Mouse (Mus musculus): Measurements from ENCODE around the gene Dera.

The Dera gene

DNA sequence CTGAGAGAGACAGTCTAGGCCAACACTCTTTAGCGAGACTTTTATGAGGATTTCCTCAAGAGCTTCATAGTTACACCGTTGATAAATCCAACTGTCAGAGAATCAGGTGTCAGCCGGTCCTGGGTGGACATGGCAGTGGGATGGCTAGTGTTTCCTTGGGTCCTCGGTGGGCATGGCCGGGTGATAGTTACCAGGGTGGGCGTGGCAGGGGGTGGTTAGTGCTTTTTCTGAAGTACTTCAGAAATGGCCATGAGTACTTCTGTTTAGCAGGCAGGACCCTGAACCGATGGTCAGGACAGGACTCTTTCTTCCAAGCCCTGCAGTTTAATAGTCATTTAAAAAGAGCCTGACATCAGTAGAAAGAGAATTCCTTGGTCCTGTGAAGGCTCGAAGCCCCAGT, 52.5 kb downstream of the Dera start:
- DNase-seq (ENCODE audit: low spot score) = no peak

DNA sequence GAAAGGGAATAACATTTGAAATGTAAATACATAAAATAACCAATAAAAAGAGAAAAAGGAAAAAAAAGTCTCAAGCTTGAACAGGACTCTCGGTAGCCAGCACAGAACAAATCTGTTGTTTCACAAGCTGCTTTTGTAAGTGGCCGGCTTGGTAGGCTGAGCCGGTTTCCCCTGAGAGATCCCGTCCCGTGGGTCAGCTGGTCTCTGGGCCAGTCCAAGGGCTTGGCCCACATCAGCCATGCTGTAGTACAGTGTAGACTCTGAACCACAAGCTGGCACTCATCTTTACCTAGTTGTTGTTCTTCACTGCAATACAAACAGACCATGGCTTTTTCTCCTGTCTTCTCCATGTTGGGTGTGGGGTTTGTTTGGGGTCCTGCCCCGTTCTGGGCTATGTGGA, 53.0 kb downstream of the Dera start:
- DNase-seq (ENCODE audit: low spot score) = no peak

DNA sequence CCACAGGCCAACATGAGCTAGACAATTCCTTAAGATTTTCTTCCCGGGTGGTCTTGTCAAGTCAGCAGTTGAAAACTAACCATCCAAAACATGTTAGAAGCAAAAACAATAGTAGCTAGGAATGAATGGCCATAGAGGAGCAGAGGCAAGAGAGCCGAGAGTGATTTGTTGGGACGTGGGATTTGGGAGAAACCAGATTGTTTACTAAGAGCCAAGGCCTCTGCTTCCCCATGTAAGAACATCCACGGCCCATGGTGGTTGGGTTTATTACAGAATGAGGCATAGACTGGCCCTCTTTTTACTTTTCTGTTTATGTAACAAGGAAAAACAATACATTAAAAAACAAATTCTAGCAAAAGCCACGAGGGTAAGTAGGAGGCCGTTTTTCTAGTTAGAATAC, 54.4 kb downstream of the Dera start:
- no peak for DNase-seq (ENCODE audit: low spot score)

DNA sequence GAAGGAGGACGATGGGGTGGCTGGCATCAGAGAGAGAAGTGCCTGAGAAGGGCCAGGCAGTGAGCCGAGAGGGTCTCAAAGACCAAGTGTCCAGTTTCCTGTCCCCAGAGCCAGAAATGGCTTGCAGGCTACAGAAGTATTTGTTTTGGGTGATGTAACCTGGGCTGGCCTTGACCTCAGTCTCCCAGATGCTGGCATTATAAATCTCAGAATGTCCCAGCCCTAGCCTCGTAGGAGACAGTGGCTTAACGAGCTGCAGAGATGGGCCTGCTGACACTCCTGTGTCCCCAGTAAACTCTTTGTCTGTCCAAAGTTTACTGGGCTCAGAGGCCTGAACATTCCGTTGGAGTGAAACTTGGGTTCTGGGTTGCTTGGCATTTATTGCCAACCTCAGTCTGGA, 55.8 kb downstream of the Dera start:
- no peak for DNase-seq (ENCODE audit: low spot score)

DNA sequence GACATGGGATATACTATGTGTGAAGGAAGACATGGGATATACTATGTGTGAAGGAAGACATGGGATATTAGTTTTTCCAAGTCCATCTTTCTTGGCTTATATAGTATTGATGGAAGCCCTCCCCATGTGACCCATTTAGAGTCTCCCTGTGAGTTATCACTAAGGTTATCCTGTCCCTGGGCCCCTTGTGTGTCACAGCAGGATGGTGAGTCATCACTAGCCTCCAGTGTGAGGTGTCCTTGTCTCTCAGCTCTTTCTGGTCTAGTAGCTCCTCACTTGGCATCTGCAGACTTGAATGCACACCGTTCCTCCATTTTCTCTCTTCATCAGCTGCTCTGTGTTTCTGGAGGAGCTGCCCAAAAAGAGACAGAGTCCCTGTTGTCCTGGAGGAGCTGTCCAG, 59.7 kb downstream of the Dera start:
- no peak for DNase-seq (ENCODE audit: low spot score)

DNA sequence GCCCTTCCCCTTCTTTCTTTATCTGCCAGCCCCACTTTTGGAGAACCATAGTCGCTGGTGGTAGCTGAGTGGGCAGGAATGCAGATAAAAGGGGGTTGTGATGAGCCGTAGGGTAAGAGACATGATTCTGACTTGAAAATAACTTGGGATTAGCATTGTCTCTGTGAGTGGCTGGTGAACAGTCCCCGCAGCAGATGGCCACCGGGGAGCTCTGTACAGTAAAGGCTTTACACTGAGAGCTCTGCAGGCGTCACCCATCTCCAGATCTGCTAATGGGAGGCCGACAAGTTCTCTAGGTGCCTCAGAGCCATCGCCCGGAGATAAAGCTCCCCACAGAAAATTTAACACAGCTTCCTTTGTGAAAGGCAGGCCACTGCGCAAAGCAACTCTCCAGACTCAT, 62.2 kb downstream of the Dera start:
- no peak for DNase-seq (ENCODE audit: low spot score)

DNA sequence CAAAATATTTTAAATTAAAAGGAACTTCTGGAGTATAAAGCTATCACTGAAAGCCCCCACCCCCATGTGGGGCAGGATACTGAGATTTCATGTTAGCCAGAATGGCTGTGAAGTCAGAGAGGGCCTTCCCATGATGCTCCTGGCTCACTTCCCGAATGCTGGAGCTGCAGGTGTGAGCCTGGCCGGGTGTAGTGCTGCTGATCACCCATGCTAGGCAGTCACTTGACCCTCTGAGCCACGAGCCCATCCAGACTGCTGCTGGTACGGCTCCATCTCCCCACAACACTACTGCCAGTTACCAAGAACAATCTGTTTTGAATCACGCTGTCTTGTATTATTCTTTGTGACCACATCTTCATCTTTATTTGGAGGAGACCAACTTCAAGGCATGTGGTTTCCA, 68.2 kb downstream of the Dera start:
- no peak for DNase-seq (ENCODE audit: low spot score)

DNA sequence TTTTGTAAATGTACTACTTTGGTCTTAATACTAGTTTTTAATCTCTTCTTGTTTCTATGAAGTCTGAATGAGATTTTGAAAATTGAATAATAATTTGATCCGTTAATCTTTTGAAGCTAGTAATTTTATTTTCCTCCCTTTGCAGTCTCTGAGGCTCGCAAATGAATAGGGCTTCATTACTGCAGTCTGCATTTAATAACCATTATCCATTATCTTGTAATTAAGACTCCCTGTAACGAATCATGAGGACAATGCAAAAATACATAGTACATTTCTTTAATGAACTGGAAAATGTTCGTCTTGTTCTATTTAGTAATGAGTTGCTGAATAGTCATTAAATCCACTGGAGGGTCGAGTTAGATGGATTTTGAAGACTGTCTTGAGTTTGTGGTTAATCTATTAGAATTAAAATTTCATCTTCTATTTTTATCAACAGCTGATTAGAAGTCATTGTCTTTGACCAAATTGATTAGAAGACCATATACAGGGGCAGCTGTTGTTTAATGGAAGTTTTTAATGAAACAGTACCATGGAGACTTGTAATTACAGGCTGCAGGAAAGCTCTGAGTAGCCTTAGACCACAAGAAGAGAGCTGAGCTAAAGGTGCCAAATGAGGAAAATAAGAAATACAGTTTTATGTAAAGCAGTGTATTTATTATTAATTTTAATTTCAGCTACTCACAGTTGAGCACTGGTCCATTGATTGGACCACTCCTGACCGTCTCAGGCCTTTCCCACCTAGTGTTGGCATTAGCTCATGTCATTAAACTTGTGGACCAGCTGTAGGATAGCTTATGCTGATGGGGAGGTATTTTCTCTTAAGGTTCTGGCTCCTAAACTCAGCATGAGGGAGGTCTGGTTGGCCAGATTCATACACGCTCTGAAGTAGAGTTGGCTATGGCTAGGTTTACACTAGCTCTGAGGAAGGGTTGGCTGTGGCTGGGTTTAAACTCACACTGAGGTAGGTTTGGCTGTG, 70.0 kb downstream of the Dera start:
- DNase-seq (ENCODE audit: low spot score) = no peak

DNA sequence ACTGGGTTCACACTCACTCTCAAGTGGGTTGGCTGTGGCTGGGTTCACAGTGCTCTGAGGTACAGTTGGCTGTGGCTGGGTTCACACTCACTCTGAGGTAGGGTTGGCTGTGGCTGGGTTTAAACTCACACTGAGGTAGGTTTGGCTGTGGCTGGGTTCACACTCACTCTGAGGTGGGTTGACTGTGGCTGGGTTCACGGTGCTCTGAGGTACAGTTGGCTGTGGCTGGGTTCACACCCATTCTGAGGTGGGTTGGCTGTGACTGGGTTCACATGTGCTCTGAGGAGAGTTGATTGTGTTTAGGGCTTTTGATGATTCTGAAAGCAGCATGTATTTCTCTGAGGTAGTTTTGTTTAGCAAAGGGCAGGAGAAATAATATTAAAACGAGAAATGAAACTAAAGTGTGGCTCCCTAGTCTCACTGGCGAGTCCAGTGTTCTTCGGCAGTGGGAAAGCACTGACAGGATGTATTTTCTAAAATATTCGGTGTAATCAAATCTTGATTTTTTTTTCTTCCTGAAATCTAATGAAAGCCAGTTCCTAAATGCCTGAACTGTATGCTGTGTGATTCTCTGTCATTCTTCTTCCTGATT, 70.8 kb downstream of the Dera start:
- no peak for DNase-seq (ENCODE audit: low spot score)

DNA sequence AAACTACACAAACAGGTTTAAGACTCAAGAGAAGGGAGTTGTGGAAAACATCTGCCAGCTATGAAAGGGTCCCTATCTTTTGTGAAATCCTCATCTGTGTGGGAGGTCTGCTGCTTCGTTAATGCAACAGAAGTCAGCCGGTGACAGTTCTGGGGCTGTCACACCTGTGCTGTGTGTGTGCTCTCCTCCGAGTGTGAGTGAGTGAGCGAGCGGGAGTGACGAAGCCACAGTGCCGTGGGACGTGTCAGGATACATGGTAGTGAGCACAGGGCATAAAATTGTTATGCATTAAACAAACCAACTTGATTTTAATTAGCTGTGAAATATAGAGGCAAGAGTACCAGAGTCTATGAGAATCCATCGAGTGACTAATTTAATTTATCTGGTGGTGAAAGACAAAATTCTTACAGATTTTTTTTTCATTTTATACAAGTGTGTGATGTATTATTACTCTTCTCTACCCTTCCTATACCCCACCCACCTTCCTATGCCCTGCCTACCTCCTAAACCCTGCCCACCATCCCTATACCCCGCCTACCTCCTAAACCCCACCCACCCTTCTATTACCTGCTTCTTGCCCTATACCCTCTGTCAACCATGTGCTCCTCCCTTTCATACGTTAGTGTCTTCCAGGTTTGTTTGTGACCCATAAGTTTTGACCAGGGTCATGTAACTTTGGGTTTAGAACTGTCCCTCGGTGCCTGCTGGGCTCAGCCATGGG, 74.9 kb downstream of the Dera start:
- DNase-seq (ENCODE audit: low spot score) = no peak

DNA sequence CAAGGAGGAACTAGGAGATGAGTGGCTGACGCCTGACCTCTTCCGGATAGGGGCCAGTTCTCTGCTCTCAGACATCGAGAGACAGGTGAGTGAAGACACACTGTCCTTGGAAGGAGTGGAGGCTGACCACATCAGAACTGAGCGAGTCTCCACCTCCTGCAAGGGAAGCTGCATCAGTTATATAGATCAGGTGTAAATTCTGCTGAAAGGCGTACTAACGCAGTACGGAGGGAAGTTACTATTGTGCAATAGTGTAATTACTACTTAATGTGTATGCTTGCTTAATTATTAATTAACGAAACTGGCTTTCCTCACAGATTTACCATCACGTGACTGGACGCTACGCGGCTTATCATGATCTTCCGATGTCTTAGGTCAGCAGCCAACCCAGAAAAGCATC, 82.5 kb downstream of the Dera start:
- no peak for DNase-seq (ENCODE audit: low spot score)

DNA sequence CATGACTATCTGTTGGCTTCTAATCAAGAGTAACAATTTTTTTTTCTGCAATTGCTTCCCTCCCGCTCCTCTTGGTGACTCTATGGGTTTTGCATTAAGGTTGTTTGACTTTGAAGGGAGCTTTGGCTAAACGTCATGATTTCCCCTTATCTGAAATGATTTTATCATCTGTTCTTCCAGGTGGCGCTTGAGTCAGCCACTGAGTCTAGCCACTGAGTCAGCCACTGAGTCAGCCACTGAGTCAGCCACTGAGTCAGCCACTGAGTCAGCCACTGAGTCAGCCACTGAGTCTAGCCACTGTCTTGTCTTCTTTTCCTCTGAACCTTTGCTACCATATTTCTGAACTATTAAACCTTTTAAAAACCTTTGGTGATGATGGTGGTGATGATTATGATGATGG, 89.0 kb downstream of the Dera start:
- DNase-seq (ENCODE audit: low spot score) = no peak

DNA sequence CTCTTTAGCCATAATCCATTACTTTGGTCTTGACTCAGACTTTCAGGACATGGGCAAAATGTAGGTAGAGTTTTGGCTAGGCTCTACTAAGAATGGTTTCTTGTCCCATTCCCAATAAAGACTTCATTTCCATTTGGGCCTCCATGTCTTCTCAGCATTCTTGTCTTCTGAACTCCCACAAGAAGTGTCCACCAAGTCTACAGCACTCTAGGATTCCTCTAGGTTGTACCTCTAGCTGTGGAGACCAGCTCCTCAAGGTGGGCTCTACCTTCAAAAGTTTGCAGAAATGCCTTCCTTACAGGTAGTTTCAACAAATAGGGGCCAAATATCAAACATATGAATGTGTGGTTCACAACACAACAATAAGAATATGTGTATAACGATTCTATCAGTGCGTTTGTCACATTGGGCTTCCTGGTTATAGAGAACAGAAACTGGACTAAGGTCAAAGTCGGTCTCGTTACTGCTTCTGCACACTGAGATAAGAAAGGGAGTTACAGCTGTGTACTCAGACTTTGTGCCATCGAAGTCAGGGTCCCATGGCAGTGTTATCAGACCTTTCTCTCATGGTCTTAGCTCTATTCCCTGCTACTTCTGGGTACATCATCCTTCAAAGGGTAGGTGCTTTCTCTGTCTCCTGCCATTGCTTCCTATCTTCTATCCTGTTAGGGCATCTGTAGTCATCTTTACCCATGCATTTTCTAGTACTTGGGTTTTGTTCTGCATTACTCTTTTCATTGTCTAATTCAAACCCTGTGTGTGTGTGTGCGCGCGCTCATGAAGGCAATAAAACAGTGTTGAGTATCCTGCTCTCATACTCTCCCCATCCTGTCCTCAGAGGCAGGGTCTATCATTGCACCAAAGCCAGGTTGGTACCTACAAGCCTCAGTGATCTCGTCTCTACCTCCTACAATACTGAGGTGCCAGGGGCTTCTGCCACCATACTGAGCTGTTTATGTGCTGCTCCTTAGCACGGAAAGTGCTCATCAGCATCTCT, 103.2 kb downstream of the Dera start:
- DNase-seq (ENCODE audit: low spot score) = no peak

DNA sequence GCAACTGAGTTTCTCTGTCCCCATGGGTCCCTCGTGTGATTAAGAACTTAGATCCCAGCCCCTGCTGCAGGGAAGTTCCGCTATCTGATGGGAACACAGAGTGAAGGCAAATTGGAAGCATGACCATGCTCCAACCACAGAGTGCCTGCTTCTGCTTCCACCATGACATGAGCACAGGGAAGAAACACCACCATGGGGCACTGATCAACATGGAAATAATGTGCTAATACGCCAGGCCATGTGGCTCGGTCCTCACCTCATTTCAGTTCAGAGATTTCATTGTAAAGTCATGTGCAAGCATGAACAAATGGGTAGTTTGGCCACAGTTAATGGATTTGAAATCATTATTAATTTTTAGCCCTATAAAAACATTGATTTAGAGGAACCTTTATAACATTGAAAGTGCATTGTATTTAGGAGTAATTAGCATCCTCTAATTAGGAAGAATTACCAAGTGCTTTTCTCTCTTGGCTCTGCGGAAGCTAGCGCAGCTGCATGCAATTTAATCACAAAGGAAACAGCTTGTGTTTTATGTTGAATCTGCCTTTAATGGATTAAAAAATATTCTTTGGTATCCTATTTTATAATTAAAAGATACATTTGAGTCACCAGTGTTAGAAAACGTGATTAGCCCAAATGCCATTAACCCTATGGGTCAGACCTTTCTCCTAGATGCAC, 115.7 kb downstream of the Dera start:
- DNase-seq (ENCODE audit: low spot score) = no peak

DNA sequence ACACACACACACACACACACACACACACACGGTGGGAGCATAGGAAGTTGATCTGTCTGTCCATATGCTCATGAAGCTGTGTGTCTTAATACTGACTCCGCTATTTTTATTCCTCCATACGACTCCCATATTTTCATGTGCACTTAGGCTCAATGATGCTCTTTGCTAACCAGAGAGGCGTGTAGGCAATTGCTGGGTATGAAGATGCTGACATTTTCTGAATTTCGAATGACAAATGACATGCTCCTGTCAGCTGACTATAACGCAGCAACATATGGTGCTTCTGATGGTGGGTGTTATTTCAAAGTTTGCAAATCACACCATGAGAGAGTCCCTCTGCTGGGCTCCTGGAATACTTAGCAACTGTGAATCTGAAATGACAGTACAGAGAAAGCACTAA, 116.3 kb downstream of the Dera start:
- no peak for DNase-seq (ENCODE audit: low spot score)

DNA sequence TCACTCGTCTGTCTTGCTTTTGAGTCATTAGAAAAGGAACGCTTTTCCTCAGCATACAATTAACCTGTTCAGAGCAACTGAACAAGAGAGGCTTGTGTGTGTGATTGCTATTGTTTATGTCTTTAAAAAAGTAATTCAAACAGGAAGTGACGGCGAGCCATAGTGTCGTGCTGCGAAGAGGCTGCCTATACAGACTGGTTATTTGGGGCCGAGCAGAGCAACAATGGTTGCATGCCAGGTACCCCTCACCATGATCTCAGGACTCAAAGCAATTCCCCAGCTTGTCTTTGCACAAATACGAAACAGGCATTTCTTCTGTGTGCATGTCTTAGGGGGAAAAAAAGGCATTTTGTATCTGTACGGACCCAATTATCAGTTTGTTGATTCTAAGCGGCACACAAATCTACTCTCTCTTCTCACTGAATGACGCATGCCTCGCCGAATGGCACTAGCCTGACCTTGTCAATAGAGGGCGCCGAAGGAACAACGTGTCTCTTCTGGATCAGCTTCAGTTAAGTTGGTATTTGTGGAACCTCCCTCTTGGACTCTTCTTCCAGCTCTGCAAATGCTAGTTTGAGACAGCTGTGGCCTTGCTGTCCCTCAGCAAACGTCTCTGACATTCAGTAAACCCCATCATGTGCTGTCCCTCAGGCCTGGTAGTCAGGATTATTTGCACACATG, 117.8 kb downstream of the Dera start:
- no peak for DNase-seq (ENCODE audit: low spot score)

DNA sequence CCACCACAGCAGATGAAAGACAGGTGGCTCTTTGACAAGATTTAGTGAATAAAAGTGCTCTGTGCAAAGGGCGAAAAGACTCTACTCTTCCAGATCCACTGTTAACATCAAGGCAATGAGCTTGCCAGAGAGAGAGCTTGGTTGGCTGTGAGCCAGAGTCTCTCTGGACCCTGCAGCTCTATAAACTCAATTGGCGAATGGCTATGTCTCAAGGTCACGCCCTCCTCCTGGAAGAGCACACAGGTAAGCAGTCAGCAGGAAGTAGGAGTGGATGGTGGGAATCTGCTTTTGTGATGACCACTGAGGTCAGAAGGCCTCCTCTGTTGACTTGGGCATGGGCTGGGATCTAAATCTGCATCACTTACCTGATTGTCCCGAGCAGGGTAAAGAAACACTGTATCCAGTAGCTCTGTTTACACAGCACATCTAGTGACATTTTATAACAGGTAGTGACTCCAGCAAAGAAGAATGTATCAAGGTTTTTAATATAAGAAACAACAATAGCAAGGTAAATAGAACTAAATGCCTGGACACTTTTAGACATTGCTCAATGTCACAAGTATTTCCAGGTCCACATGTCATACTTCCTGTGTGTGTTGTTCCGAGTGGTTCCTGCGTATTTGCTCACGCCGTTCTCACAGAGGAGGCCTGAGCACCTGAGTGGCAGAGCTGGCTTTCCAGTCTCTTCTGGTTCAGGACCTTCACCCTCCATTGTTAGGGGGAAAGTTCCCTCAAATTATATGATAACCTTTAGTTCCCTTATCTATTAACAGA, 120.3 kb downstream of the Dera start:
- DNase-seq (ENCODE audit: low spot score) = no peak

DNA sequence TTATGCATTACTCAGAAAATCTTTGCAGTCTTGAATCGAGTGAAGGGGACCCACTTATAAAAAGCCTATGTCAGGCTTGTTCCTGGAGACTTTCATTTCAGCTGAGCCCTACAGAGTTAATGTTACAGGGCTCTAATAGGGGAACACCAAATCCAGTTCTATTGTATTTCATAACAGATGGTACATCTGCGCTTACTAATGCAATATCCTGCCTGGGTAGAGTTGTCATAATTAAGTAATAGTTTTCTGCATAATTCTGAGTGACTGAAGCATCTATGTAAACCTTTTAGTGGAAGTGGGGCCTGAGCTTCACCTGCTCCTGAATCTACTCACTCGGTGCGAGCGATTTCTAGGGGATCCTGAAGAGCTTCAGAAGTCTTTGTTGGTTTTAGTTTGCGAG, 131.3 kb downstream of the Dera start:
- no peak for DNase-seq (ENCODE audit: low spot score)

DNA sequence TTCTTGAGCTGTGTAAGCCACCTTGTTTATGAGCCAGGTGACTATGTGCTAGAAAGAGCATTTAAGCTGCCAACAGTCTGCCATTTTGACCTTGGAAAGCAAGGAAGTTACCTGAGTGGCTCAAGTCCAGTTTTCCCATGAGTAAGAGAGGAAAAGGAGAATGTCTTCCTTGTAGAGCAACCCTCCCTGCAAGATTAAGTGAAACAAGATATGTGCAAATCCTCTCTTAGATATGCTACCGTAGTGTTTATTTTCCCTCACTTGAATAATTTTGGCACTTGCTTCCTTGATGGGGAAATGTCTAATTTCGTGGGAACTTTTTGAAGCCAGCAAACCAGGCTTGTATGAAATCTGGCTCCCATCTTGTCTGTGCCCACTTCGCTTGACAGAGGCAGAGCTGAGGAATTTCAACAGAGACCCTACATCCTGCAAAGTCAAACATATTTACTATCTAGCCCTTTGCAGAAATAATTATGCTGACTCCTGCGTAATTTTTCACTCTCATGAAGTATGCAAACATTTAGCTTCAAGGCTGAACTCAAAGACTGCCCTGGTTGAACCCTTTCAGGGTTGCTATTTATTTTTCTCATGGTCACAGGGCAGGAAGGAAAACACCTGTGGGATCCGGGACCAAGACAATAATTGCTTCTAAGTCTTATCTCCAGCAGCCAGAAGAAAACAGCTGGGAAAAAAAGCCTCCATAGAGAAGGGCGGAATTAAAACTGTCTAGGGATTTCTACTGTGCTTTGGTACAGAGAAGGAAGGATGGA, 132.0 kb downstream of the Dera start:
- no peak for DNase-seq (ENCODE audit: low spot score)
